In the genomic region with DNA sequence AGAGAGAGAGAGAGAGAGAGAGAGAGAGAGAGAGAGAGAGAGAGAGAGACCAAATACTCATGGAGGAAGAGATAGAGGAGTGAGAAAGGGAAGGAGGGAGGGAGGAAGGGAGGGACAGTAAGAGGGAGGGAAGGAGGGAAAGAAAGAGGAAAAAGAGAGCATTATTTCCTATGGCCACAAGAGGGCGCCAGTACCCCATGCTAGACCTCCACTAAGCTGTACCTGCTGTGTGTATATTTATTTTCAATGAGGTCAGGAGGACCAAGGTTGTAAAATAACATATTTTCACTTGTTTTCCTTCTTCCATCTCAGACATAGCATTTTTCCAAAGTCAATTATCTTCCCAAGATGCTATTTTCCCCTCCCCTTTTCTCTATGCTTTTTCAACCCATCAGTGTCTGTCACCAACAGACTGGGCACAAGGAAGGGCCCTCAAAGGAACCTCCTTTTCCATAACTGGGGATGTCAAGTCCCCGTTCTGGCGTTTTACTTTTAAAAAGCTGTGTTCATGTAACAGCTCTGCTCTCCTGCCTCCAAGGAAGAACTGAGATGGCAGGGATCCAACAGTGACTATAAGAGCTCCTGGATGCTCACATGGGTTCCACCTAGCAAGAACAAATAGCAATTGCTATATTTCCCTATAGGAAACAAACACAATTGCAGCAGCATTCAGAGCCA, we compare ENCODE assay signal across 8 mouse cellular contexts.
DNase-seq lines count a peak whose midpoint lies in the region; ATAC-seq and TF ChIP-seq lines count a peak whose summit lies in the region.
"Had no signal": no experiment of that assay in that cellular context is flagged by ENCODE, and none has a peak within 500 bp of the region (broad histone marks: within the 10 kb centered on the region; RNA-seq: fewer than 3 reads in every experiment).

No protein-coding gene starts in this region.

- TF ChIP-seq CTCF in bone marrow, adult 2 months (IDR thresholded peaks at IDR 0.05; ENCODE audit: control insufficient read depth, insufficient read depth, low read length): peak; percentile 61
- TF ChIP-seq CTCF in hindbrain, postnatal 0 days (IDR thresholded peaks at IDR 0.05; ENCODE audit: low read depth): peak; percentile 97

- peak; percentile 57 for DNase-seq in right cerebral cortex, adult 18-20 months
- DNase-seq in right cerebral cortex, postnatal 36 days (ENCODE audit: low spot score in 2 of 2): no peak
- DNase-seq in embryonic facial prominence, embryonic 10.5 days (ENCODE audit: low spot score): peak; percentile 62
- DNase-seq in hindbrain, postnatal 0 days (ENCODE audit: low spot score): peak; percentile 79
- DNase-seq in lung, postnatal 36 days: peak; percentile 51
- DNase-seq in splenic B cell, adult 2 months (ENCODE audit: low read depth, low spot score): peak; percentile 13

- H3K4me2 ChIP-seq in hindbrain, postnatal 0 days (ENCODE audit: low read depth, low read length): no peak overlapping the region

- H3K27me3 ChIP-seq in embryonic facial prominence, embryonic 10.5 days (replicated peaks; ENCODE audit: low read depth, poor library complexity, severe bottlenecking): peaks cover 5% of the 10 kb centered on the region
- H3K27me3 ChIP-seq in hindbrain, postnatal 0 days (ENCODE audit: insufficient read depth, low read length): no peaks in the 10 kb centered on the region
- no peaks in the 10 kb centered on the region for H3K27me3 ChIP-seq in splenic B cell, adult 2 months (ENCODE audit: control insufficient read depth, insufficient read depth, low read length, poor library complexity, severe bottlenecking)

- 15% methylated on average over 3 of the region's 3 CpGs for WGBS in bone marrow, adult 2 months
- 21% methylated on average over 3 of the region's 3 CpGs for WGBS in embryonic facial prominence, embryonic 10.5 days
- WGBS in hindbrain, postnatal 0 days: 11% methylated on average over 3 of the region's 3 CpGs

- ATAC-seq in hindbrain, postnatal 0 days: peak; percentile 75

- no peak overlapping the region for H3K27ac ChIP-seq in bone marrow, adult 2 months (ENCODE audit: control insufficient read depth, insufficient read depth, low read depth, low read length, poor library complexity)
- no peak overlapping the region for H3K27ac ChIP-seq in embryonic facial prominence, embryonic 10.5 days (replicated peaks)
- H3K27ac ChIP-seq in hindbrain, postnatal 0 days: peak overlapping the region; percentile 51; the same call in 1 of the 2 replicates

- no peak overlapping the region for H3K9ac ChIP-seq in hindbrain, postnatal 0 days (replicated peaks; ENCODE audit: low read length)

- TF ChIP-seq POLR2A in bone marrow, adult 2 months (IDR thresholded peaks at IDR 0.05; ENCODE audit: borderline replicate concordance, control insufficient read depth, low read depth, low read length): no peak

- H3K4me1 ChIP-seq in bone marrow, adult 2 months (ENCODE audit: control insufficient read depth, insufficient read depth, low read length): no peaks in the 10 kb centered on the region
- peaks cover 15% of the 10 kb centered on the region; the same call in 1 of the 2 replicates for H3K4me1 ChIP-seq in embryonic facial prominence, embryonic 10.5 days
- H3K4me1 ChIP-seq in hindbrain, postnatal 0 days (ENCODE audit: insufficient read depth, low read length): peaks cover 18% of the 10 kb centered on the region; the same call in 1 of the 2 replicates

- no peaks in the 10 kb centered on the region for H3K9me3 ChIP-seq in embryonic facial prominence, embryonic 10.5 days
- H3K9me3 ChIP-seq in hindbrain, postnatal 0 days (ENCODE audit: low read length): no peaks in the 10 kb centered on the region

- H3K4me3 ChIP-seq in bone marrow, adult 2 months (replicated peaks; ENCODE audit: control insufficient read depth, low read depth, low read length): no peak overlapping the region
- H3K4me3 ChIP-seq in embryonic facial prominence, embryonic 10.5 days: no peak overlapping the region
- no peak overlapping the region for H3K4me3 ChIP-seq in hindbrain, postnatal 0 days (ENCODE audit: low read length)
- H3K4me3 ChIP-seq: myocyte had no signal

- no peaks in the 10 kb centered on the region for H3K36me3 ChIP-seq in embryonic facial prominence, embryonic 10.5 days (replicated peaks)
- H3K36me3 ChIP-seq in hindbrain, postnatal 0 days (ENCODE audit: insufficient read depth, low read length): no peaks in the 10 kb centered on the region
- H3K36me3 ChIP-seq in splenic B cell, adult 2 months (ENCODE audit: control insufficient read depth, insufficient read depth, low read length, poor library complexity, severe bottlenecking): no peaks in the 10 kb centered on the region

Comparison
In these comparisons a context has a peak if more than half of its experiments do, and no peak if none do; other contexts are left out.
1. DNase-seq: peak in right cerebral cortex, adult 18-20 months (single experiment), embryonic facial prominence, embryonic 10.5 days (single experiment), hindbrain, postnatal 0 days (single experiment), lung, postnatal 36 days (single experiment) and splenic B cell, adult 2 months (single experiment); none in right cerebral cortex, postnatal 36 days (0 of 2).